Mouse (Mus musculus) CH12.LX (cell line): ENCODE measurements at regions not wholly inside any gene's neighbourhood (a gene's known extent, or its start where the extent isn't known, plus 50 kb on each side); places are given as distances from the start of the nearest gene placed in this dataset.

Source experiments
- CTCF ChIP-seq, 2 experiments: IDR thresholded peaks in 1 of 2; conservative IDR thresholded peaks in 1 of 2; 2 replicates each; pipeline ENCODE4 v1.5.1; 2011 to 2012; ENCODE audit warnings: low read depth in 2 of 2, low read length in 2 of 2, improper control_type of control experiment in 1 of 2, inconsistent platforms in 1 of 2, mild to moderate bottlenecking in 1 of 2, moderate library complexity in 1 of 2
- E2F4 ChIP-seq: IDR thresholded peaks from 2 replicates; pipeline ENCODE4 v1.6.1; 2011; ENCODE audit warnings: low read depth, low read length, improper control_type of control experiment; ENCODE audit not compliant: insufficient replicate concordance
- ETS1 ChIP-seq: conservative IDR thresholded peaks from 2 replicates; pipeline ENCODE4 v1.6.1; 2012; ENCODE audit warnings: low read depth, mild to moderate bottlenecking, inconsistent platforms, low read length, improper control_type of control experiment, moderate library complexity
- GABPA ChIP-seq: IDR thresholded peaks from 2 replicates; pipeline ENCODE4 v1.6.1; 2012; ENCODE audit warnings: low read depth, low read length, improper control_type of control experiment, inconsistent platforms; ENCODE audit not compliant: insufficient replicate concordance
- JUND ChIP-seq: conservative IDR thresholded peaks from 2 replicates; pipeline ENCODE4 v1.6.1; 2011; ENCODE audit warnings: low read depth, low read length, improper control_type of control experiment
- KAT2A ChIP-seq: IDR thresholded peaks from 2 replicates; pipeline ENCODE4 v1.6.1; 2012; ENCODE audit warnings: low read length, improper control_type of control experiment, inconsistent platforms; ENCODE audit not compliant: insufficient replicate concordance
- MAX ChIP-seq: IDR thresholded peaks from 2 replicates; pipeline ENCODE4 v1.6.1; 2011; ENCODE audit warnings: low read length, improper control_type of control experiment
- MYC ChIP-seq: IDR thresholded peaks from 2 replicates; pipeline ENCODE4 v1.6.1; 2011; ENCODE audit warnings: low read depth, mild to moderate bottlenecking, improper control_type of control experiment, low read length
- POLR2A ChIP-seq: IDR thresholded peaks from 2 replicates; pipeline ENCODE4 v1.6.1; 2011; ENCODE audit warnings: low read depth, mild to moderate bottlenecking, improper control_type of control experiment, low read length
- UBTF ChIP-seq: IDR thresholded peaks from 2 replicates; pipeline ENCODE4 v1.6.1; 2012; ENCODE audit warnings: low read depth, mild to moderate bottlenecking, inconsistent platforms, low read length, improper control_type of control experiment, moderate library complexity
- ZC3H11A ChIP-seq: IDR thresholded peaks from 2 replicates; pipeline ENCODE4 v1.6.1; 2012; ENCODE audit warnings: low read depth, mild to moderate bottlenecking, inconsistent platforms, low read length, improper control_type of control experiment

DNA sequence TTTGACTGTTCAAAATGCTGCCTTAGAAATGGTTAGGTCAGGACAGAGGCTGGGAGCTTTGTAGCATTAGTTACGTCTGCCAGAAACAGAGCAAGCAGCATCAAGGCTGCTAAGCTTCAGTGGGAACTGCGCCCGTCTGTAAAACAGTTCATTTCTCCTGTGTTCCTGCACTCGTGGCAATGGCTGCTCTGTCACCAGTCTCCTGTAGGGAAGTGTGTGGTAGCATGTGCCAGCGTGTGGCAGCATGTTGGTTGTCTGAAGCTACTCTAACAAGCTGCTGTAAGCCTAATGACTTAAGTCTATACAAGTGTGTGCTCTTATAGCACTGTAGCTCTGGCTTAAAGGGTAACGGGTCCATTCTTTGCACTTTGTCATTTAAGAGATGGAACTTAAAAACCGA, 278.8 kb downstream of the Rsl24d1 start:
- no peak for TF ChIP-seq CTCF (conservative IDR thresholded peaks at IDR 0.05 in 1 of 2, IDR thresholded peaks at IDR 0.05 in 1 of 2; ENCODE audit: low read depth in 2 of 2, low read length in 2 of 2)
- no peak for TF ChIP-seq GABPA
- TF ChIP-seq E2F4, result no peak
- no peak for TF ChIP-seq JUND
- no peak for TF ChIP-seq POLR2A
- TF ChIP-seq ZC3H11A, result no peak
- TF ChIP-seq UBTF, result no peak
- no peak for TF ChIP-seq ETS1
- no peak for TF ChIP-seq KAT2A
- TF ChIP-seq MYC, result no peak
- no peak for TF ChIP-seq MAX
